ENCODE assay signal across 8 mouse cellular contexts in the genomic region with DNA sequence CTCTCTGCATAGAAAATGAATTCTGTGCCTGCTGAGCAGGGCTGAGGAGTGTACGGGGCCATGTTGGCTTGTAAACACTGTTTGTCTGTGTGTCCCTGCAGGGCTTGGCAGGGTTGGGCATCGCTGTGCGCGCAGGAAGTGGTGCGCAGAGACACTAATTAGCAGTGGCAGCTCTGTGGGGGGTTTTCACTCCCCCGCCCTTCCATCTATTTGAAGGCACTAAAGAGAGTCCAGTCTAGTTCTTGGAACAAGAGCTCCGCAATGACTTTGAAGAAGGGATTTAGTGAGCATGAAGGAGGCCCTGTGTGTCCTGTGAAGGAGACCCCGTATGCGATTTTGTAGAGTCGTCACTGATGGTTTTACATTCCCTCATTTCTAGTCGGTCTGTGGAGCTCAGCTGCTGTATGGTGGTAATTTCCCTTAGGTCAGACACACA.
A peak's percentile ranks its signal among the peaks of the same experiment; 100 is the strongest.
DNase-seq lines count a peak whose midpoint lies in the region; ATAC-seq lines count a peak whose summit lies in the region.

No protein-coding gene starts in this region.

- peak overlapping the region; percentile 85 for H3K27ac ChIP-seq in forebrain, embryonic 16.5 days (ENCODE audit: low read length)
- H3K27ac ChIP-seq in neural tube, embryonic 15.5 days (replicated peaks): peak overlapping the region; percentile 78
- no peak overlapping the region for H3K27ac ChIP-seq in liver, embryonic 12.5 days

- 0 out of 2 replicates have a peak, but pooled peaks cover 2% of the 10 kb centered on the region for H3K9me3 ChIP-seq in forebrain, embryonic 16.5 days (ENCODE audit: control insufficient read depth, low read length)
- H3K9me3 ChIP-seq in neural tube, embryonic 15.5 days (replicated peaks): no peaks in the 10 kb centered on the region
- H3K9me3 ChIP-seq in liver, embryonic 12.5 days (replicated peaks): no peaks in the 10 kb centered on the region

- WGBS in forebrain, embryonic 16.5 days: 7% methylated on average over 11 of the region's 11 CpGs
- WGBS in neural tube, embryonic 15.5 days: 19% methylated on average over 11 of the region's 11 CpGs
- 78% methylated on average over 11 of the region's 11 CpGs for WGBS in liver, embryonic 12.5 days (ENCODE audit: insufficient replicate concordance)

- no peaks in the 10 kb centered on the region for H3K36me3 ChIP-seq in forebrain, embryonic 16.5 days (ENCODE audit: control insufficient read depth, insufficient read depth)
- H3K36me3 ChIP-seq in neural tube, embryonic 15.5 days: no peaks in the 10 kb centered on the region
- no peaks in the 10 kb centered on the region for H3K36me3 ChIP-seq in liver, embryonic 12.5 days

- peak overlapping the region; percentile 60 for H3K4me2 ChIP-seq in forebrain, embryonic 16.5 days (ENCODE audit: low read length)
- peak overlapping the region; percentile 45 for H3K4me2 ChIP-seq in neural tube, embryonic 15.5 days
- H3K4me2 ChIP-seq in liver, embryonic 12.5 days: no peak overlapping the region

- H3K4me1 ChIP-seq in forebrain, embryonic 16.5 days (replicated peaks; ENCODE audit: control insufficient read depth, insufficient read depth, low read length): peaks cover 12% of the 10 kb centered on the region
- H3K4me1 ChIP-seq in neural tube, embryonic 15.5 days: peaks cover 10% of the 10 kb centered on the region
- no peaks in the 10 kb centered on the region for H3K4me1 ChIP-seq in liver, embryonic 12.5 days

- peak overlapping the region; percentile 27 for H3K4me3 ChIP-seq in forebrain, embryonic 16.5 days (replicated peaks; ENCODE audit: low read length)
- H3K4me3 ChIP-seq in neural tube, embryonic 15.5 days (replicated peaks): peak overlapping the region; percentile 9
- no peak overlapping the region for H3K4me3 ChIP-seq in liver, embryonic 12.5 days

- peak; percentile 96 for ATAC-seq in forebrain, embryonic 16.5 days
- peak; percentile 92 for ATAC-seq in neural tube, embryonic 15.5 days (ENCODE audit: low FRiP score)
- no peak for ATAC-seq in erythroblast, adult 5-6 weeks (replicated peaks; ENCODE audit: low FRiP score, poor library complexity, severe bottlenecking)
- ATAC-seq in liver, embryonic 12.5 days: no peak

- H3K9ac ChIP-seq in forebrain, embryonic 16.5 days (replicated peaks; ENCODE audit: low read depth, low read length): peak overlapping the region; percentile 42
- no peak overlapping the region for H3K9ac ChIP-seq in neural tube, embryonic 15.5 days (replicated peaks)
- no peak overlapping the region for H3K9ac ChIP-seq in liver, embryonic 12.5 days

- H3K27me3 ChIP-seq in forebrain, embryonic 16.5 days (replicated peaks; ENCODE audit: control insufficient read depth, insufficient read depth, low read length): no peaks in the 10 kb centered on the region
- 0 out of 2 replicates have a peak, but pooled peaks cover 3% of the 10 kb centered on the region for H3K27me3 ChIP-seq in neural tube, embryonic 15.5 days (replicated peaks)
- H3K27me3 ChIP-seq in liver, embryonic 12.5 days (replicated peaks): no peaks in the 10 kb centered on the region

- peak; percentile 98 for DNase-seq in cerebellum, postnatal 10 days
- DNase-seq in left cerebral cortex, adult 11 months (ENCODE audit: low spot score): peak; percentile 41
- DNase-seq in heart, adult 9 months (ENCODE audit: low spot score in 2 of 2): no peak
- no peak for DNase-seq in thymus, postnatal 10 days (ENCODE audit: low spot score in 2 of 2)

Comparison
In these comparisons a context has a peak if more than half of its experiments do, and no peak if none do; other contexts are left out.
1. DNase-seq: peak in cerebellum, postnatal 10 days (2 of 2) and left cerebral cortex, adult 11 months (single experiment); none in heart, adult 9 months (0 of 2) and thymus, postnatal 10 days (0 of 2).
2. ATAC-seq: peak in forebrain, embryonic 16.5 days (single experiment) and neural tube, embryonic 15.5 days (single experiment); none in erythroblast, adult 5-6 weeks (single experiment) and liver, embryonic 12.5 days (single experiment).